Mouse (Mus musculus) lung, adult 2 months (tissue): ENCODE results near the gene Hoxb2.

Experiments used
- CTCF ChIP-seq: fragments of 200-500 bp; IDR thresholded peaks from 2 replicates; pipeline ENCODE4 v1.5.1; 2011; ENCODE audit warnings: mild to moderate bottlenecking, low read length, control low read depth; ENCODE audit not compliant: insufficient read depth
- POLR2A ChIP-seq: fragments of 200-500 bp; IDR thresholded peaks from 2 replicates; pipeline ENCODE4 v1.6.1; 2011; ENCODE audit warnings: low read depth, mild to moderate bottlenecking, control low read depth, low read length, borderline replicate concordance; ENCODE audit errors: extremely low read depth

- TF ChIP-seq CTCF (no peak), POLR2A (no peak)
Observed at GRCm38 (mm10) chr11:96372519-96372918, 22.2 kb downstream of the Hoxb2 start.
